Mouse (Mus musculus) 416B (cell line): ENCODE data around the gene Psmd1.
"Not testable (repeated sequence)": the region's sequence is repeated elsewhere in the genome, so short reads cannot be mapped to it uniquely, and the experiment has no call there.

Experiments used
- DNase-seq: peaks from one replicate; pipeline ENCODE4 v3.0.0; 2011; ENCODE audit warnings: low read depth

Gene Psmd1

GRCm38 (mm10) chr1:86064271-86064991 is at the start of gene Psmd1:
Gene Psmd1 (plus strand): TSS chr1:86064387.
- DNase-seq = peak; percentile 97

GRCm38 (mm10) chr1:86015758-86016157 is 48.4 kb upstream of the Psmd1 start:
- DNase-seq = not testable (repeated sequence)

GRCm38 (mm10) chr1:86016516-86016915 is 47.7 kb upstream of the Psmd1 start, which contains the start of gene Spata3:
Gene Spata3 (plus strand): TSS chr1:86016816.
- DNase-seq = no peak

- DNase-seq = no peak
These were observed 45.7 kb upstream of the Psmd1 start for GRCm38 (mm10) chr1:86018235-86019055.

GRCm38 (mm10) chr1:86021365-86021989 is 42.7 kb upstream of the Psmd1 start:
- peak; percentile 63 for DNase-seq

- DNase-seq = no peak
These were observed 31.8 kb upstream of the Psmd1 start for GRCm38 (mm10) chr1:86032273-86032987.

GRCm38 (mm10) chr1:86038191-86038951 is 25.8 kb upstream of the Psmd1 start:
- DNase-seq = peak; percentile 52

GRCm38 (mm10) chr1:86040131-86040530 is 24.1 kb upstream of the Psmd1 start:
- DNase-seq = no peak

GRCm38 (mm10) chr1:86040817-86041216 is 23.4 kb upstream of the Psmd1 start:
- peak; percentile 11 for DNase-seq

GRCm38 (mm10) chr1:86045056-86045455 is 19.1 kb upstream of the Psmd1 start:
- DNase-seq = no peak

GRCm38 (mm10) chr1:86045848-86046805 is 18.1 kb upstream of the Psmd1 start, which contains the start of gene 2810459M11Rik:
Gene 2810459M11Rik (plus strand): TSS chr1:86045863.
- DNase-seq = no peak

- no peak for DNase-seq
These were observed 17.2 kb upstream of the Psmd1 start for GRCm38 (mm10) chr1:86046833-86047563.

- peak; percentile 68 for DNase-seq
These were observed 16.0 kb upstream of the Psmd1 start for GRCm38 (mm10) chr1:86048231-86048630.

- no peak for DNase-seq
These were observed 15.4 kb upstream of the Psmd1 start for GRCm38 (mm10) chr1:86048744-86049143.

GRCm38 (mm10) chr1:86053198-86053921 is 10.8 kb upstream of the Psmd1 start:
- DNase-seq = no peak

GRCm38 (mm10) chr1:86054943-86055342 is 9.2 kb upstream of the Psmd1 start:
- no peak for DNase-seq

- DNase-seq = no peak
These were observed 7.9 kb upstream of the Psmd1 start for GRCm38 (mm10) chr1:86056284-86056683.
